Mouse (Mus musculus): Measurements from ENCODE around the gene Clec10a. TPM values are rescaled to one million over a fixed set of nuclear protein-coding genes. Genes with fewer than 3 reads are reported as not detected.

Gene Clec10a
- 0.71 and 2.0 TPM in 2 replicates for polyA plus RNA-seq (2015; fragmentation: Nextera tagmentation; extraction: Ambion mirVana)

GRCm38 (mm10) chr11:70155897-70156296 lies at the start of gene Clec10a:
Gene Clec10a, plus strand, starts transcription at chr11:70156197.

GRCm38 (mm10) chr11:70129926-70130379 lies 26.0 kb upstream of the Clec10a start, which contains the start of gene Mgl2:
Gene Mgl2, plus strand, starts transcription at chr11:70130329.

GRCm38 (mm10) chr11:70212423-70212822 lies 56.4 kb downstream of the Clec10a start, which contains the start of gene Slc16a11:
Gene Slc16a11, plus strand, starts transcription at chr11:70212752.

Other genes with a start within 250 kb of the Clec10a start
- 48.2 and 58.8 TPM in 2 replicates for gene Gps2, start 242.3 kb upstream of the Clec10a start, polyA plus RNA-seq (2015; fragmentation: Nextera tagmentation; extraction: Ambion mirVana)
- gene Eif5a, start 234.2 kb upstream of the Clec10a start, polyA plus RNA-seq (2015; fragmentation: Nextera tagmentation; extraction: Ambion mirVana), result 1,029 and 1,041 TPM in 2 replicates
- 3.5 and 5.2 TPM in 2 replicates for gene Ybx2, start 220.4 kb upstream of the Clec10a start, polyA plus RNA-seq (2015; fragmentation: Nextera tagmentation; extraction: Ambion mirVana)
- 8.9 and 9.0 TPM in 2 replicates for gene Slc2a4, start 208.0 kb upstream of the Clec10a start, polyA plus RNA-seq (2015; fragmentation: Nextera tagmentation; extraction: Ambion mirVana)
- gene Cldn7, start 191.4 kb upstream of the Clec10a start, polyA plus RNA-seq (2015; fragmentation: Nextera tagmentation; extraction: Ambion mirVana), result not detected in 2 replicates
- gene Ctdnep1, start 175.0 kb upstream of the Clec10a start, polyA plus RNA-seq (2015; fragmentation: Nextera tagmentation; extraction: Ambion mirVana), result 32.8 and 41.1 TPM in 2 replicates
- gene Elp5, start 173.7 kb upstream of the Clec10a start, polyA plus RNA-seq (2015; fragmentation: Nextera tagmentation; extraction: Ambion mirVana), result 161 and 162 TPM in 2 replicates
- gene Gabarap, start 165.1 kb upstream of the Clec10a start, polyA plus RNA-seq (2015; fragmentation: Nextera tagmentation; extraction: Ambion mirVana), result 532 and 552 TPM in 2 replicates
- gene Phf23, start 160.4 kb upstream of the Clec10a start, polyA plus RNA-seq (2015; fragmentation: Nextera tagmentation; extraction: Ambion mirVana), result 41.5 and 47.4 TPM in 2 replicates
- gene Dvl2, start 155.6 kb upstream of the Clec10a start, polyA plus RNA-seq (2015; fragmentation: Nextera tagmentation; extraction: Ambion mirVana), result 16.9 and 19.7 TPM in 2 replicates
- gene Acadvl, start 140.8 kb upstream of the Clec10a start, polyA plus RNA-seq (2015; fragmentation: Nextera tagmentation; extraction: Ambion mirVana), result 67.1 and 67.9 TPM in 2 replicates
- gene Dlg4, start 139.3 kb upstream of the Clec10a start, polyA plus RNA-seq (2015; fragmentation: Nextera tagmentation; extraction: Ambion mirVana), result 23.8 and 24.9 TPM in 2 replicates
- 4.8 and 7.3 TPM in 2 replicates for gene Asgr1, start 102.1 kb upstream of the Clec10a start, polyA plus RNA-seq (2015; fragmentation: Nextera tagmentation; extraction: Ambion mirVana)
- 0.28 TPM in 1 of 2 replicates, not detected in the other for gene Asgr2, start 63.6 kb upstream of the Clec10a start, polyA plus RNA-seq (2015; fragmentation: Nextera tagmentation; extraction: Ambion mirVana)
- gene Mgl2, start 25.9 kb upstream of the Clec10a start, polyA plus RNA-seq (2015; fragmentation: Nextera tagmentation; extraction: Ambion mirVana), result 0.69 and 0.70 TPM in 2 replicates
- gene Slc16a11, start 56.6 kb downstream of the Clec10a start, polyA plus RNA-seq (2015; fragmentation: Nextera tagmentation; extraction: Ambion mirVana), result 19.5 and 20.3 TPM in 2 replicates
- 11.5 and 12.1 TPM in 2 replicates for gene Slc16a13, start 64.9 kb downstream of the Clec10a start, polyA plus RNA-seq (2015; fragmentation: Nextera tagmentation; extraction: Ambion mirVana)
- gene Bcl6b, start 73.6 kb downstream of the Clec10a start, polyA plus RNA-seq (2015; fragmentation: Nextera tagmentation; extraction: Ambion mirVana), result 2.9 and 3.3 TPM in 2 replicates
- gene 0610010K14Rik, start 81.7 kb downstream of the Clec10a start, polyA plus RNA-seq (2015; fragmentation: Nextera tagmentation; extraction: Ambion mirVana), result 149 and 172 TPM in 2 replicates
- gene Gm21988, start 83.6 kb downstream of the Clec10a start, polyA plus RNA-seq (2015; fragmentation: Nextera tagmentation; extraction: Ambion mirVana), result 16.0 and 18.3 TPM in 2 replicates
- 645 and 685 TPM in 2 replicates for gene Rnasek, start 83.6 kb downstream of the Clec10a start, polyA plus RNA-seq (2015; fragmentation: Nextera tagmentation; extraction: Ambion mirVana)
- 1.4 and 2.3 TPM in 2 replicates for gene Alox12, start 99.2 kb downstream of the Clec10a start, polyA plus RNA-seq (2015; fragmentation: Nextera tagmentation; extraction: Ambion mirVana)
- 0.08 and 0.10 TPM in 2 replicates for gene Alox12e, start 166.4 kb downstream of the Clec10a start, polyA plus RNA-seq (2015; fragmentation: Nextera tagmentation; extraction: Ambion mirVana)
- gene Alox15, start 195.8 kb downstream of the Clec10a start, polyA plus RNA-seq (2015; fragmentation: Nextera tagmentation; extraction: Ambion mirVana), result 0.13 and 0.18 TPM in 2 replicates